Mouse (Mus musculus) CH12.LX (cell line): Measurements from ENCODE around the gene Slc25a10. TPM values are rescaled to one million over a fixed set of nuclear protein-coding genes. Genes with fewer than 3 reads are reported as not detected.

Experiments
- DNase-seq: peaks from one replicate; pipeline ENCODE4 v3.0.0-alpha.2; 2013; ENCODE audit errors: extremely low read depth
- H3K27ac ChIP-seq: 2 replicates; pipeline ENCODE4 v1.5.1; 2012; ENCODE audit warnings: low read depth, mild to moderate bottlenecking, control low read depth, moderate library complexity; ENCODE audit not compliant: insufficient read depth
- H3K27me3 ChIP-seq: replicated peaks from 2 replicates; pipeline ENCODE3; 2012; ENCODE audit warnings: inconsistent platforms
- H3K36me3 ChIP-seq, 2 experiments: replicated peaks in 1 of 2; 2 replicates each; pipeline versions ENCODE3 to v1.6.1; 2012; ENCODE audit warnings: inconsistent platforms in 1 of 2, low read length in 1 of 2, mild to moderate bottlenecking in 1 of 2, mixed read lengths in 1 of 2, moderate library complexity in 1 of 2; ENCODE audit not compliant: control insufficient read depth in 1 of 2, insufficient read depth in 1 of 2
- H3K4me1 ChIP-seq, 2 experiments: 2 replicates each; pipeline ENCODE4 v1.6.1; 2012; ENCODE audit warnings: inconsistent platforms in 1 of 2, moderate library complexity in 1 of 2; ENCODE audit not compliant: insufficient read depth in 2 of 2, control insufficient read depth in 1 of 2
- H3K4me2 ChIP-seq: 2 replicates; pipeline ENCODE4 v1.6.1; 2012; ENCODE audit warnings: low read depth, mild to moderate bottlenecking, control low read depth; ENCODE audit not compliant: poor library complexity, insufficient read depth, severe bottlenecking
- H3K4me3 ChIP-seq, 3 experiments: fragments of 150-350 bp in 1 of 3; sonication (generic) in 1 of 3; replicated peaks in 1 of 3; 2 replicates each; pipeline versions ENCODE3 to v1.5.1; 2011 to 2012; ENCODE audit warnings: low read depth in 2 of 3, low read length in 2 of 3, mild to moderate bottlenecking in 2 of 3, moderate library complexity in 2 of 3, control low read depth in 1 of 3, improper control_type of control experiment in 1 of 3, inconsistent platforms in 1 of 3, mixed read lengths in 1 of 3; ENCODE audit not compliant: poor library complexity in 1 of 3
- H3K79me2 ChIP-seq: replicated peaks from 2 replicates; pipeline ENCODE4 v1.6.1; 2012; ENCODE audit warnings: mild to moderate bottlenecking, moderate library complexity; ENCODE audit not compliant: control insufficient read depth, poor library complexity, insufficient read depth, severe bottlenecking; ENCODE audit errors: extremely low read depth
- H3K9ac ChIP-seq: 2 replicates; pipeline ENCODE4 v1.6.1; 2012; ENCODE audit warnings: low read depth, mild to moderate bottlenecking, control low read depth, moderate library complexity; ENCODE audit not compliant: insufficient read depth
- H3K9me3 ChIP-seq: replicated peaks from 2 replicates; pipeline ENCODE3; 2012; ENCODE audit warnings: low read length, inconsistent platforms, mixed read lengths
- E2F4 ChIP-seq: IDR thresholded peaks from 2 replicates; pipeline ENCODE4 v1.6.1; 2011; ENCODE audit warnings: low read depth, low read length, improper control_type of control experiment; ENCODE audit not compliant: insufficient replicate concordance
- EP300 ChIP-seq: IDR thresholded peaks from 2 replicates; pipeline ENCODE4 v1.6.1; 2011; ENCODE audit warnings: low read length, improper control_type of control experiment
- HCFC1 ChIP-seq: IDR thresholded peaks from 2 replicates; pipeline ENCODE4 v1.6.1; 2012; ENCODE audit warnings: low read depth, mild to moderate bottlenecking, inconsistent platforms, low read length, improper control_type of control experiment
- IRF4 ChIP-seq: IDR thresholded peaks from 2 replicates; pipeline ENCODE4 v1.6.1; 2014; ENCODE audit warnings: low read depth, mild to moderate bottlenecking, inconsistent platforms, low read length, improper control_type of control experiment
- MAFK ChIP-seq: IDR thresholded peaks from 2 replicates; pipeline ENCODE4 v1.6.1; 2011; ENCODE audit warnings: low read length, improper control_type of control experiment; ENCODE audit not compliant: insufficient replicate concordance
- MAZ ChIP-seq: IDR thresholded peaks from 2 replicates; pipeline ENCODE4 v1.6.1; 2012; ENCODE audit warnings: low read depth, mild to moderate bottlenecking, inconsistent platforms, low read length, improper control_type of control experiment, moderate library complexity
- MXI1 ChIP-seq: IDR thresholded peaks from 2 replicates; pipeline ENCODE4 v1.6.1; 2011; ENCODE audit warnings: mild to moderate bottlenecking, low read depth, low read length, improper control_type of control experiment
- NELFE ChIP-seq: IDR thresholded peaks from 2 replicates; pipeline ENCODE4 v1.6.1; 2011; ENCODE audit warnings: low read depth, low read length, improper control_type of control experiment
- POLR2AphosphoS2 ChIP-seq: IDR thresholded peaks from 2 replicates; pipeline ENCODE4 v1.6.1; 2011; ENCODE audit warnings: low read depth, low read length, improper control_type of control experiment
- RAD21 ChIP-seq: IDR thresholded peaks from 2 replicates; pipeline ENCODE4 v1.6.1; 2011; ENCODE audit warnings: low read depth, mild to moderate bottlenecking, low read length, improper control_type of control experiment, moderate library complexity
- RCOR1 ChIP-seq: conservative IDR thresholded peaks from 2 replicates; pipeline ENCODE4 v1.6.1; 2012; ENCODE audit warnings: low read depth, mild to moderate bottlenecking, inconsistent platforms, low read length, improper control_type of control experiment
- SIN3A ChIP-seq: IDR thresholded peaks from 2 replicates; pipeline ENCODE4 v1.6.1; 2012; ENCODE audit warnings: low read length, improper control_type of control experiment, inconsistent platforms
- UBTF ChIP-seq: IDR thresholded peaks from 2 replicates; pipeline ENCODE4 v1.6.1; 2012; ENCODE audit warnings: low read depth, mild to moderate bottlenecking, inconsistent platforms, low read length, improper control_type of control experiment, moderate library complexity
- USF1 ChIP-seq: IDR thresholded peaks from 2 replicates; pipeline ENCODE4 v1.6.1; 2014; ENCODE audit warnings: low read depth, mild to moderate bottlenecking, inconsistent platforms, low read length, improper control_type of control experiment
- USF2 ChIP-seq: conservative IDR thresholded peaks from 2 replicates; pipeline ENCODE4 v1.6.1; 2011; ENCODE audit warnings: low read depth, low read length, improper control_type of control experiment
- ZKSCAN1 ChIP-seq: IDR thresholded peaks from 2 replicates; pipeline ENCODE4 v1.6.1; 2012; ENCODE audit warnings: low read depth, inconsistent platforms, low read length, improper control_type of control experiment, borderline replicate concordance
- dilution Hi-C: fragments of 300-500 bp; cut with MboI; formaldehyde crosslinking; loops from 2 replicates; pipeline ENCODE4 v1.14.3; 2020; ENCODE audit warnings: low sequenced_read_pairs; ENCODE audit not compliant: extremely low pct_unique_long_range_greater_than_20kb, extremely low pct_ligation_motif_present
- in situ Hi-C: fragments of 300-500 bp; cut with MboI; formaldehyde crosslinking; loops from 3 replicates; pipeline ENCODE4 v1.14.3; 2019; ENCODE audit warnings: low sequenced_read_pairs, low pct_ligation_motif_present, low pct_unique_long_range_greater_than_20kb, mixed read lengths
- polyA plus RNA-seq: library from polyadenylated mRNA; unstranded; fragments of >175 nt; gene quantifications from 2 replicates; pipeline ENCODE4 v1.2.1, GENCODE M21; 2012; ENCODE audit warnings: low read depth; ENCODE audit not compliant: insufficient read length
- total RNA-seq, 2 experiments: library from RNA; depleted of rRNA; stranded (reverse); fragments of 300-350 nt in 1 of 2; fragments of >200 nt in 1 of 2; gene quantifications; 2 replicates each; pipeline ENCODE4 v1.2.3; 2012 to 2014

Gene Slc25a10
- total and polyA plus RNA-seq, 3 experiments, result 32.9 to 45.9 (median 34.6) TPM

- Histone ChIP-seq H3K4me1 (peaks cover 5 to 30% of the 10 kb centered on the region in 2 experiments; a peak in 3 of 4 replicates), H3K9me3 (no peaks in the 10 kb centered on the region), H3K79me2 (peaks cover 28% of the 10 kb centered on the region), H3K9ac (peak overlapping the region; percentile 83), H3K4me2 (peak overlapping the region; percentile 79), H3K36me3 (peaks cover 49 to 76% of the 10 kb centered on the region in 2 experiments), H3K27ac (no peak overlapping the region; the same call in 1 of the 2 replicates), H3K4me3 (peak overlapping the region; percentile 81 to 97 (median 91)), H3K27me3 (no peaks in the 10 kb centered on the region)
- DNase-seq, result no peak
- TF ChIP-seq RCOR1 (0 out of 2 replicates have a peak, but pooled peaks have one; percentile 59), MXI1 (peak; percentile 16; the same call in 1 of the 2 replicates), SIN3A (peak; percentile 15; the same call in 1 of the 2 replicates), USF2 (no peak), MAZ (0 out of 2 replicates have a peak, but pooled peaks have one; percentile 5)
- dilution Hi-C loops, result no loop called here
- in situ Hi-C loops, result no loop called here
Observed at GRCm38 (mm10) chr11:120467736-120468092, 23.9 kb upstream of the Slc25a10 start.

- no peak overlapping the region for H3K4me2 ChIP-seq
- H3K4me3 ChIP-seq, result no peak overlapping the region
- no peaks in the 10 kb centered on the region for H3K27me3 ChIP-seq
- no peaks in the 10 kb centered on the region for H3K9me3 ChIP-seq
- no peak for DNase-seq
- H3K4me1 ChIP-seq, result peaks cover 5 to 16% of the 10 kb centered on the region in 2 experiments; a peak in 3 of 4 replicates
- TF ChIP-seq USF1 (no peak), RAD21 (no peak), SIN3A (no peak), UBTF (no peak), EP300 (no peak), MAFK (no peak), E2F4 (no peak), HCFC1 (no peak), IRF4 (no peak), MAZ (no peak), ZKSCAN1 (no peak), POLR2AphosphoS2 (no peak), NELFE (no peak)
- H3K79me2 ChIP-seq, result peaks cover 14% of the 10 kb centered on the region
- dilution Hi-C loops, result no loop called here
- H3K36me3 ChIP-seq, result peaks cover 69 to 79% of the 10 kb centered on the region in 2 experiments
- no peak overlapping the region for H3K9ac ChIP-seq
- in situ Hi-C loops, result loop anchor here (5.0 kb wide), 1 partner anchor 35 kb away; the partner anchor contains the start of gene Nploc4
- no peak overlapping the region for H3K27ac ChIP-seq
Observed at GRCm38 (mm10) chr11:120472052-120472451, 19.6 kb upstream of the Slc25a10 start.
